Mouse (Mus musculus) kidney, embryonic 14.5 days (tissue): ENCODE measurements around the gene Myrip. TPM values are rescaled to one million over a fixed set of nuclear protein-coding genes. Genes with fewer than 3 reads are reported as not detected.

Experiments
- ATAC-seq: fragments of 200-750 bp; cut with Nextera tagmentation; 2 replicates; pipeline ENCODE4 v1.8.0; 2017; ENCODE audit warnings: moderate number of reproducible peaks, mild to moderate bottlenecking, moderate TSS enrichment, moderate library complexity; ENCODE audit not compliant: low FRiP score, low TSS enrichment
- H3K27ac ChIP-seq: fragments of 300-500 bp; sonication (generic); 2 replicates; pipeline ENCODE4 v1.5.1; 2014; ENCODE audit warnings: low read depth, mild to moderate bottlenecking, low read length, moderate library complexity, mixed read lengths
- H3K27me3 ChIP-seq: fragments of 300-500 bp; sonication (generic); 2 replicates; pipeline ENCODE4 v1.6.1; 2014; ENCODE audit warnings: mild to moderate bottlenecking, low read length; ENCODE audit not compliant: control insufficient read depth, insufficient read depth
- H3K36me3 ChIP-seq: fragments of 300-500 bp; sonication (generic); 2 replicates; pipeline ENCODE4 v1.6.1; 2014; ENCODE audit warnings: low read length, mixed read lengths; ENCODE audit not compliant: control insufficient read depth, insufficient read depth
- H3K4me1 ChIP-seq: fragments of 300-500 bp; sonication (generic); 2 replicates; pipeline ENCODE4 v1.6.1; 2014; ENCODE audit warnings: low read length, mixed read lengths; ENCODE audit not compliant: control insufficient read depth, insufficient read depth
- H3K4me2 ChIP-seq: fragments of 300-500 bp; sonication (generic); replicated peaks from 2 replicates; pipeline ENCODE4 v1.6.1; 2014; ENCODE audit warnings: low read depth, mild to moderate bottlenecking, low read length
- H3K4me3 ChIP-seq: fragments of 300-500 bp; sonication (generic); 2 replicates; pipeline ENCODE4 v1.5.1; 2014; ENCODE audit warnings: mild to moderate bottlenecking, low read length
- H3K9ac ChIP-seq: fragments of 300-500 bp; sonication (generic); 2 replicates; pipeline ENCODE4 v1.6.1; 2014; ENCODE audit warnings: low read depth, mild to moderate bottlenecking, low read length, moderate library complexity
- H3K9me3 ChIP-seq: fragments of 300-500 bp; sonication (generic); 2 replicates; pipeline ENCODE4 v1.6.1; 2016; ENCODE audit warnings: low read length; ENCODE audit not compliant: control insufficient read depth
- WGBS: fragments of 180-500 bp; shearing (Covaris S2); extraction: QIAGEN DNeasy Blood & Tissue Kit; methylation state at CpG from one replicate; pipeline ENCODE4 v1.1.7; 2014; 5-methylcytosine and 5-hydroxymethylcytosine counted together
- polyA plus RNA-seq: library from polyadenylated mRNA; unstranded; fragments of >200 nt; fragmentation: Nextera tagmentation; extraction: Ambion mirVana; gene quantifications from 2 replicates; pipeline ENCODE4 v1.2.1, GENCODE M21; 2014

Gene Myrip
- polyA plus RNA-seq, 1 experiment from 2014 or later = 0.11 TPM

GRCm38 (mm10) chr9:120492010-120492399 lies 190.7 kb downstream of the Myrip start, which contains the start of gene Eif1b:
Gene Eif1b, plus strand, starts transcription at chr9:120492232.
- H3K4me3 ChIP-seq = peak within 1 kb of the TSS; percentile 100
- 3% methylated on average over 17 of the region's 19 CpGs for WGBS
- ATAC-seq = peak; percentile 48

GRCm38 (mm10) chr9:120492400-120493351 lies 191.4 kb downstream of the Myrip start:
- peak; percentile 87 for ATAC-seq
- no peaks in the 10 kb centered on the region for H3K27me3 ChIP-seq
- peaks cover 5% of the 10 kb centered on the region; the same call in 1 of the 2 replicates for H3K4me1 ChIP-seq
- H3K36me3 ChIP-seq = peaks cover 23% of the 10 kb centered on the region
- H3K9me3 ChIP-seq = no peaks in the 10 kb centered on the region
- H3K27ac ChIP-seq = peak overlapping the region; percentile 91
- H3K4me3 ChIP-seq = peak overlapping the region; percentile 100
- under 1% methylated on average over 90 of the region's 97 CpGs for WGBS
- H3K4me2 ChIP-seq = peak overlapping the region; percentile 92
- H3K9ac ChIP-seq = peak overlapping the region; percentile 99

More at GRCm38 (mm10) chr9:120492010-120492399, 190.7 kb downstream of the Myrip start, which contains the start of gene Eif1b:
- no peaks in the 10 kb centered on the region for H3K27me3 ChIP-seq
- peak within 1 kb of the TSS; percentile 91 for H3K27ac ChIP-seq
- peaks cover 23% of the 10 kb centered on the region for H3K36me3 ChIP-seq
- H3K9me3 ChIP-seq = no peaks in the 10 kb centered on the region
- H3K9ac ChIP-seq = peak within 1 kb of the TSS; percentile 99
- peaks cover 5% of the 10 kb centered on the region; the same call in 1 of the 2 replicates for H3K4me1 ChIP-seq
- peak within 1 kb of the TSS; percentile 92 for H3K4me2 ChIP-seq

GRCm38 (mm10) chr9:120493781-120494180 lies 192.5 kb downstream of the Myrip start:
- Histone ChIP-seq H3K27ac (no peak overlapping the region), H3K9me3 (no peaks in the 10 kb centered on the region), H3K36me3 (peaks cover 23% of the 10 kb centered on the region), H3K27me3 (no peaks in the 10 kb centered on the region), H3K4me1 (peaks cover 5% of the 10 kb centered on the region; the same call in 1 of the 2 replicates), H3K9ac (peak overlapping the region; percentile 99; the same call in 1 of the 2 replicates), H3K4me3 (peak overlapping the region; percentile 100), H3K4me2 (peak overlapping the region; percentile 92)
- ATAC-seq = no peak
- WGBS = 80% methylated on average over 12 of the region's 12 CpGs

- Histone ChIP-seq H3K9me3 (no peaks in the 10 kb centered on the region), H3K27ac (no peak overlapping the region), H3K27me3 (no peaks in the 10 kb centered on the region), H3K4me1 (peaks cover 5% of the 10 kb centered on the region; the same call in 1 of the 2 replicates), H3K4me2 (no peak overlapping the region), H3K4me3 (no peak overlapping the region), H3K9ac (no peak overlapping the region), H3K36me3 (peaks cover 23% of the 10 kb centered on the region)
- WGBS = 4% methylated on average over 3 of the region's 3 CpGs
- no peak for ATAC-seq
These were observed 195.4 kb downstream of the Myrip start for GRCm38 (mm10) chr9:120496691-120497090.

GRCm38 (mm10) chr9:120497983-120498382 lies 196.7 kb downstream of the Myrip start:
- no peaks in the 10 kb centered on the region for H3K9me3 ChIP-seq
- H3K4me1 ChIP-seq = peaks cover 5% of the 10 kb centered on the region; the same call in 1 of the 2 replicates
- ATAC-seq = no peak
- no peak overlapping the region for H3K4me3 ChIP-seq
- H3K4me2 ChIP-seq = no peak overlapping the region
- H3K36me3 ChIP-seq = peaks cover 23% of the 10 kb centered on the region
- WGBS = 78% methylated on average over 5 of the region's 5 CpGs
- no peak overlapping the region for H3K27ac ChIP-seq
- no peaks in the 10 kb centered on the region for H3K27me3 ChIP-seq
- no peak overlapping the region for H3K9ac ChIP-seq

GRCm38 (mm10) chr9:120501191-120501902 lies 200.0 kb downstream of the Myrip start:
- H3K9ac ChIP-seq = no peak overlapping the region
- H3K4me2 ChIP-seq = no peak overlapping the region
- no peak overlapping the region for H3K4me3 ChIP-seq
- no peak overlapping the region for H3K27ac ChIP-seq
- ATAC-seq = peak; percentile 50
- no peaks in the 10 kb centered on the region for H3K27me3 ChIP-seq
- WGBS = 44% methylated on average over 10 of the region's 10 CpGs
- H3K36me3 ChIP-seq = no peaks in the 10 kb centered on the region
- no peaks in the 10 kb centered on the region for H3K4me1 ChIP-seq
- H3K9me3 ChIP-seq = no peaks in the 10 kb centered on the region

- 11% methylated on average over 8 of the region's 8 CpGs for WGBS
- peak; percentile 50; the same call in 1 of the 2 replicates for ATAC-seq
- Histone ChIP-seq H3K36me3 (no peaks in the 10 kb centered on the region), H3K9ac (no peak overlapping the region), H3K27ac (no peak overlapping the region), H3K4me2 (no peak overlapping the region), H3K4me3 (no peak overlapping the region), H3K4me1 (no peaks in the 10 kb centered on the region), H3K27me3 (no peaks in the 10 kb centered on the region), H3K9me3 (peaks cover 4% of the 10 kb centered on the region; the same call in 1 of the 2 replicates)
These were observed 200.7 kb downstream of the Myrip start for GRCm38 (mm10) chr9:120502013-120502412.

GRCm38 (mm10) chr9:120504423-120504822 lies 203.1 kb downstream of the Myrip start:
- Histone ChIP-seq H3K4me3 (no peak overlapping the region), H3K27me3 (no peaks in the 10 kb centered on the region), H3K9me3 (peaks cover 6% of the 10 kb centered on the region; the same call in 1 of the 2 replicates), H3K4me1 (no peaks in the 10 kb centered on the region), H3K4me2 (no peak overlapping the region), H3K36me3 (no peaks in the 10 kb centered on the region), H3K9ac (no peak overlapping the region), H3K27ac (no peak overlapping the region)
- ATAC-seq = no peak
- 88% methylated on average over 2 of the region's 2 CpGs for WGBS
